Mouse (Mus musculus) spleen, postnatal 0 days (tissue): Measurements from ENCODE around the gene Olfr658. TPM values are rescaled to one million over a fixed set of nuclear protein-coding genes. Genes with fewer than 3 reads are reported as not detected.

Experiments used
- polyA plus RNA-seq: library from polyadenylated mRNA; unstranded; fragments of >200 nt; fragmentation: Nextera tagmentation; extraction: Ambion mirVana; gene quantifications from 2 replicates; pipeline ENCODE4 v1.2.1, GENCODE M21; 2015

The Olfr658 gene
- not detected in 2 replicates for polyA plus RNA-seq

DNA sequence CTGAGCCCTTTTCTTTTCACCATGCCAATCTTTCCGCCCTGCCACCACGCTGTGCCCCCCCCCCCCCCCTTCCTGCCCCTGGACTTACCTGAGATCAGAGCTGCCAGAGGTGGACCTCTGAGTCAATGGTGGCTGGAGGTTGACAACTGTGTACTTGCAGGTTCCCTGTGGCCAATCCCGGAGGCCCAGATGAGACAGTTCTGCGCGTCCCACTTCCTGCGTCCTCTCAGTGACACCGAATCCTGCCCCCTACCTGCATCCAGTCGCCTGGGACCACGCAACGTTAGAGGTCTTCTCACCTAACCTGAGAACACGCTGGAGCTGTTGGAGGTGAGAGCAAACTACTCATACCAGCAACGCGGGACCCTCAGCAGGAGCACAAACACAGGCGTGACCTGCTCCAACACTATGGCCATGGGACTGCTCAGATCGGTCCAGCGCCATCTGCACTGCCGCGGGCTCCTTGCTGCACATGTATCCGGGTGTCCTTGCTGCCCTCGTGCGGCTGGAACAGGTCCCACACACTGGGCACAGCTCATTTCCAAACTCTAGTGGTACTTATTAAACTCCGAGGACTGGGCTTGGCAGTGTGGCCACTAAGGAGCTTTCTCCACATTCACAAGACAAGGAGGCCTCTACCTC is at the start of gene Olfr658:
Olfr658 (minus strand) TSS at position 465 of the 642 bp plus-strand sequence.

DNA sequence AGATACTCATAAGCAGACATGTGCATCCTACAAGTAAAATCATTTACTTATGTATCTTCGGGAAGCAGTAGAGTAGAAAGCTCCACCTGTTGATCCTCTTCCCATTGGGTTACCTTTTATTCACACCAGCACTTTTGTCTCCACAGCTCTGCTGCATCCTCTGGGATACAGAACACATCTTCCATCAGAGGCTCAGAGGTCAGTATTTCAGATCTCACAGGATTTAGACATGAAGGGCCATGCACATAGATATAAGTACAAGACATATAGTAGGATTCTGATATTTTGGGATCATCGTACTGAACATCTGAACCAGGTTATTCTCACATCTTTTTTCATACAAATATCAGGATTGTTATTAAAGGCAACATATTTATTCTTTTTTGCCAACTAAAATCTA is 39.1 kb upstream of the Olfr658 start, which contains the start of gene Olfr661:
Olfr661 (plus strand) TSS at position 301 of the 400 bp plus-strand sequence.

DNA sequence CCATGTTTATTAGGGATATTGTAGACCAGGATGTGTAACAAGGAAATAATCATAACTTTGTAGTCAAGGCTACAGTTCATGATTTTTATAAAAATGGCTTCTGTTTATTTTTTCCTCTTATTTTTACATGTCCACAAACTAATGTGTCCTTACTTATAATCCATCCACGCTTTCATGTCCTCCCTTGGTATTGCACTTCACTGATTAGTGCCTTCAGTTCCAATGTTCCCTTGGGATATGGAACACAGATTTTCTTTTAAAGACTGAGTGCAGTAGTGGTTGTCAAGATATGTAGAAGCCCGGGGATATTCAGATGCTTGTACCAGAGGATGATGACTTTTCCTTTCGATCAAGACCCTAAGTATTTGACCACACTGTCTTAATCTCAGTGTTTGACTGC is 19.3 kb upstream of the Olfr658 start, which contains the start of gene Olfr659:
Olfr659 (plus strand) TSS at position 301 of the 400 bp plus-strand sequence.

DNA sequence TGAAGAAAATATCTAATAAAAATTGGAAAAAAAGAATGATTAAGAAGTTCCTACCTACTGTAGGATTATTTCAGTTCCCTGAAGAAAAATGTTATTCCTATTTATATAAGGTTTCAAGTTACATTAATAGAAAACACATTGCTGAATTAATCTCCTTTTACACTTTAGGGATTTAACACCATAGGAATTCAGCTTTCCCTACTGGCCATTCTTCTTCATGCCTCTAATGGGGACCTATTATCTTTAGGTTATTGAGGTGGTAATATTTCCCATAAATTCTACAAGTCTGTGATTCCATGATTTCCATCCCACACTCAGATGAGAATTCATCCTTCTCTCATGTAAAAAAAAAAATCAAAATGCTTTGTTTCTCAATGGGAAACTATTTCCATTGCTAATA is 22.6 kb downstream of the Olfr658 start, which contains the start of gene Olfr657:
Olfr657 (plus strand) TSS at position 301 of the 400 bp plus-strand sequence.

GRCm38 (mm10) chr7:104613655-104614054 is 33.5 kb downstream of the Olfr658 start, which contains the start of gene Olfr656:
TSS of gene Olfr656 (plus strand) at chr7:104613955.

DNA sequence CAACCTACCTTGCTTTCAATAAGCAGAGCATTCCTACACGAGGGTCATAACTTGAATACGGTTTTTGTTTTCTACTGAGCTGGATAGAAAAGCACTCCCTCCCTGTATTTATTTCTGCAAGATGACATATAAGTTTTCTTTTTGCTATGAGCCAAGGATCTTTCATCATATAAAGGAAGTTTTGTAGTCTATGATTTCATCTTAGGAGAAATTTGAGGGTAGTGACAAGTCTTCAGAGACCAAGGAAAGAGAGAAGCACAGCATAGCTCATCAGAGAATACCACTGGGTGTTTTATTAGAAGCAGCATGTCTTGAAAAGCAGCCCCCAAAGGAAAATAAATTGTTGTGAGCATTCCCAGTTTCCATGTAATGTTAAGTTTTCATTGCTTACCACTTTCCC is 45.4 kb downstream of the Olfr658 start, which contains the start of gene Olfr655:
Olfr655 (minus strand) TSS at position 101 of the 400 bp plus-strand sequence.

Other genes starting within 250 kb of the Olfr658 start
- gene Trim30c, start 246.5 kb downstream of the Olfr658 start, polyA plus RNA-seq = 0.32 and 0.52 TPM in 2 replicates
- gene Trim30a, start 182.1 kb downstream of the Olfr658 start, polyA plus RNA-seq = 9.0 and 12.5 TPM in 2 replicates
- 6.6 and 8.9 TPM in 2 replicates for gene Trim30d, start 139.5 kb downstream of the Olfr658 start, polyA plus RNA-seq
- not detected in 2 replicates for gene Olfr651, start 97.2 kb downstream of the Olfr658 start, polyA plus RNA-seq
- not detected in 2 replicates for gene Olfr652, start 86.4 kb downstream of the Olfr658 start, polyA plus RNA-seq
- not detected in 2 replicates for gene Olfr653, start 70.0 kb downstream of the Olfr658 start, polyA plus RNA-seq
- gene Olfr654, start 60.3 kb downstream of the Olfr658 start, polyA plus RNA-seq = not detected in 2 replicates
- gene Olfr655, start 45.5 kb downstream of the Olfr658 start, polyA plus RNA-seq = not detected in 2 replicates
- not detected in 2 replicates for gene Olfr656, start 33.4 kb downstream of the Olfr658 start, polyA plus RNA-seq
- not detected in 2 replicates for gene Olfr657, start 22.5 kb downstream of the Olfr658 start, polyA plus RNA-seq
- gene Olfr659, start 19.4 kb upstream of the Olfr658 start, polyA plus RNA-seq = not detected in 2 replicates
- not detected in 2 replicates for gene Olfr661, start 39.2 kb upstream of the Olfr658 start, polyA plus RNA-seq
- not detected in 2 replicates for gene Usp17le, start 130.2 kb upstream of the Olfr658 start, polyA plus RNA-seq
- not detected in 2 replicates for gene Usp17lb, start 195.3 kb upstream of the Olfr658 start, polyA plus RNA-seq
- gene Usp17la, start 209.7 kb upstream of the Olfr658 start, polyA plus RNA-seq = not detected in 2 replicates
- gene Olfr665, start 230.7 kb upstream of the Olfr658 start, polyA plus RNA-seq = not detected in 2 replicates
- gene Olfr666, start 248.6 kb upstream of the Olfr658 start, polyA plus RNA-seq = not detected in 2 replicates